Mouse (Mus musculus): Measurements from ENCODE around the gene Sema6d. TPM values are rescaled to one million over a fixed set of nuclear protein-coding genes. Genes with fewer than 3 reads are reported as not detected.

The Sema6d gene
- 10 to 100 TPM; 44.1 to 44.7 TPM for total RNA-seq (2021)
- long read RNA-seq, experiment 1, full-length matches to known transcripts = 3 of 29 reads
- long read RNA-seq, experiment 1, partial matches to known transcripts = 3 of 29 reads
- long read RNA-seq, experiment 1, other reads (novel, unspliced or antisense) = 23 of 29 reads
- long read RNA-seq, experiment 2, partial matches to known transcripts = 3 of 5 reads
- long read RNA-seq, experiment 2, other reads (novel, unspliced or antisense) = 2 of 5 reads

GRCm38 (mm10) chr2:124089813-124090230, at the start of gene Sema6d:
TSS of gene Sema6d (plus strand) at chr2:124089969.
- peak; percentile 42 to 47 for DNase-seq (ENCODE audit: low spot score in 2 of 2)

DNA sequence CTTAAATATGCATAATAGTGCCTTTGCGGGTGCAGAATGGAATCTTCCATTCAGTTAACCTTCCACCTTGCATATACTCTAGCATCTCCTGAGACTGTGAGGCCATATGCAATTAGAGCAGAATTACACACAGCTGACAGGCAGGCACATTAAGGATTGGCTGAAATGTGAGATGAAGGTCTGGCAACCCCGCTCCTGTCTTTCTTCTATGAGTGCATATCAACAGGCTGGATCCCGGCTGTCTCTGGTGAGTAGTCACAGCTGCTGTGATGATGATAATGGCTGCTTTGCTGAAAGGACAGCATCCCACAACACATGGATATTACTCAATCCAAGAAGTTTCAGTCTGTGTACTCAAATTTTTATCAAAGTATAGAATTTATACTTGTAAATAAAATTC, 29.9 kb upstream of the Sema6d start:
- no peak for DNase-seq (ENCODE audit: low spot score in 2 of 2)

- no peak for DNase-seq (ENCODE audit: low spot score in 2 of 2)
Observed at GRCm38 (mm10) chr2:124068380-124068779, 21.4 kb upstream of the Sema6d start.

DNA sequence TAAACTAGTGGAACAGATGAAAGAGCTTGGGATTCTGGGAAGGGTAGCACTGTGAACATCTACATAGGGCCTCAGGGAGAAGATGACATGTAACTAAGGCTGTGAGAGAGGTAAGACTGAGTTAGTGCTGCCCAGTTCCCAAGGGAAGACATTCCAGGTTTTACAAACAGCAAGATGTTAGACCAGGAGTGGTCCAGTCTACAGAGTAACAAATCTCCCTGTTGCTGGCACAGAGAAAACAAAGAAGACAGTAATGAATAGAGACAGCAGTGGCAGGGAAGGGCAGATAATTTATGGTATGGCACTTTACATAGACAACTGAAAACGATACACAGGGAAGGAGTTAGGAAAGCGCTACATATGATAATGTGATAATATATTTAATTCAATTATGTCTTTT, 19.1 kb upstream of the Sema6d start:
- no peak for DNase-seq (ENCODE audit: low spot score in 2 of 2)

- DNase-seq (ENCODE audit: low spot score in 2 of 2) = no peak
Observed at GRCm38 (mm10) chr2:124071380-124071779, 18.4 kb upstream of the Sema6d start.

GRCm38 (mm10) chr2:124090231-124091141, 717 bp downstream of the Sema6d start:
- peak; percentile 38 to 52 for DNase-seq (ENCODE audit: low spot score in 2 of 2)

DNA sequence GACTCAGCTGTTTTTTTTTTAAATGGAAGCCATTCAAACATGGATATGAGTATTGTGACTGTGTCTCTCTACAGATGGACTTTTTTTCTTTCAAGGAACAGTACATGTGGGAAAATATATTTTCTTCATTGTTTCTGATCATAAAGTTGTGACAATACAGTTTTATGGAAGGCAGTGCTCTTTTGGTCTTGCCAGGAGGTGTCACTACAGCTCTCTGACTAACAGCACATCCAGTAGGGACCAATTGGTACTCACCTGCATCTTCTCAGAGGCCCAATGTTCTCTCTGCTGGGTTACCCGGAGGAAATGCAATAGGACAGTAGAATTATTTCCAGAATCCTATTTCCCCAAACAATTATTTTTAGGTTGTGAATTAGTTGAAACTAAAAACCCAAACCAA, 9.9 kb downstream of the Sema6d start:
- DNase-seq (ENCODE audit: low spot score in 2 of 2) = no peak

DNA sequence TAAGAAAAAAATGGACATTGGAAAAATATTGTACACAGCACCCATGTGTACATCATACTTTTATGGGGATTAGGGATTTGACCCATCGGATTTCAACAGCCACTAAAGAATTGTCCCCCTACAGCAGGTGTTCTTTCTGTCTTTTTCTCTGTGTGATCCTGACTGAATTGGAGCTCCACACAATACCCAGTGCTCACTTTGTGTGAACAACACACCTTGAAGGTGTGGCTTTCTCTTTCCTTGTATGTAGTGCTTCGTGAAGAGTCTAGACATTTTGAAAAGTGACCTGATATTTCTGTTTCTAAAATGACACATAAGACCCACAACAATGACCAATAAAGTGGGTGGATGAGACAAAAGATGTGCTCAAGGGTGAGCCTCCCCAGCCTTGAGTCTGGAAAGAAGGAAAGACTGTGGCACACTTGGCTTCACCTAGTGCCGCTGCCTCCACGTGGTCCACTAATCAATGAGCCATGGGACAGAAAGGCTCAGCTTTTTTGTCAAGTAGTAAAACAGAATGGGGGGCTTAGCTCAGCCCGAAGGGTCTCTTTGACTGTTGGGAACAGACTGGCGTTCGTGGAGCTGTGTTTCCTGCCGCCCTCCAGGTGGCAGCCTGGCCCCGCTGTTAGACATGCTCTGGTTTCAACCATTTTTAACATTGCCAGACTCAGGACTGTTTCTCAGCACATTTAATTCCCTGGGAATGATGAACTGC, 10.9 kb downstream of the Sema6d start:
- peak; percentile 67 to 71 for DNase-seq (ENCODE audit: low spot score in 2 of 2)

DNA sequence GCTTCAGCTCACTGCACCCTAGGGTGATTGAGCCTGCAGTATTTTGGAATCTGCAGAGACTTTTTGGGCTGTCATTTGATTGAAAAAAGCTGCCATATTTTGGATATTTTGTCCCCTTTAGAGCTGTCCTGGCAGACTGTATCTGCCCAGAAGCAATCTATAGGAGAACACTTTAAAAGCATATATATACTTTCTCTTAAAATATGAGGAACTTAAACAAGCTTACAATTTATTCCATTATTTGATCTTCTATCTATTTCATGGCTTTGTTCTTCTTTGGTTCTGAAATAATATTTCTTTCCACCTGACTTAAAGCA, 11.4 kb downstream of the Sema6d start:
- no peak for DNase-seq (ENCODE audit: low spot score in 2 of 2)

GRCm38 (mm10) chr2:124101580-124101979, 11.8 kb downstream of the Sema6d start:
- no peak for DNase-seq (ENCODE audit: low spot score in 2 of 2)

- DNase-seq (ENCODE audit: low spot score in 2 of 2) = no peak
Observed at GRCm38 (mm10) chr2:124103277-124103676, 13.5 kb downstream of the Sema6d start.

DNA sequence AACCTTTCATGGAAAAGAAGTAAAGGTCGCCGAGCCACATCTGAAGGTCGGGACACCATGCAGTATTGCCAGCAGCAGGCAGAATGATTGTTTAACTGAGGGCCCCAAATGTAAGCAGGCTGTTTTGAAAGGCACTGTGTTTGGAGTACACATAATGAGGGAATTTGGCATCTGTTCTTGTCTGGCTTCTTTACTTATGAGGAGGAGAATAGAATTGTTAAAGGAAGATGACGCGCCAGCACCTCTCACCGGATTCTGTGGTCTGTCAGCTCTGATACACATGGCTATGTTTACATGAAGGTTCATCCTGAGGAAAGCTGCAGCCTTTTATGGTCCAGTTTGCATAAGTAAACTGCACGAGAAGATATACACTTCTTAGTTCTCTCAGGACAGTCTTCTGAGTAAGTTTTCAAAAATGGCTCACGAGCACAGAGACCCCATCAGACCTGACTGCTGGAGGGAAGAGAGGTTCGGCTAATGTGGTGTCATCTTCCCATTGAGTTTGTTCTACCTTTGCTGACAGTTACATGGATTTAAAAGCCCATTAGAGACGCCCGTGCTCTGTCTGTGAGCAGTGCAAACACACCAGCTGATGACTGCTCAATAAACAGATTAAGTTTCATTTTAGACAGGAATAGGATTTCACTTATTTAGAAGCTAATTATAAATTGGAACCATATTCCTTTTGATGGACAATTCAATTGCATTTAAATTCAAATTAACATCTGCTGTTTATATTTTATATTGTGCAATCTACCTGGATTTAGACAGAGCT, 28.9 kb downstream of the Sema6d start:
- no peak for DNase-seq (ENCODE audit: low spot score in 2 of 2)

DNA sequence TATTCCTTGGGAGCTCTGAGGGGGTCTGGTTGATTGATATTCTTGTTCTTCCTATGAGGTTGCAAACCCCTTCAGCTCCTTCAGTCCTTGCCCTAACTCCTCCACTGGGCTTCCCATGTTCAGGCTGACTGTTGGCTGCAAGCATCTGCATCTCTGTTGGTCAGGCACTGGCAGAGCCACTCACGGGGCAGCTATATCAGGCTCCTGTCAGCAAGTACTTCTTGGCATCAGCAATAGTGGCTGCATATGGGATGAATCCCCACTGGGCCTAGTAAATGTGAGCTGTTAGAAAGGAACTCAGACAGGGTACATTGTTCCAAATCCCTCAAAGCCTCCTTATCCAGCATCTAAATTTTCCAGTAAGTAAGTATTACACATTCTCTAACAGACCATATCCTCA, 30.6 kb downstream of the Sema6d start:
- no peak for DNase-seq (ENCODE audit: low spot score in 2 of 2)

GRCm38 (mm10) chr2:124121539-124121938, 31.8 kb downstream of the Sema6d start:
- no peak for DNase-seq (ENCODE audit: low spot score in 2 of 2)

GRCm38 (mm10) chr2:124125504-124125903, 35.7 kb downstream of the Sema6d start:
- DNase-seq (ENCODE audit: low spot score in 2 of 2) = no peak

GRCm38 (mm10) chr2:124126853-124127252, 37.1 kb downstream of the Sema6d start:
- DNase-seq (ENCODE audit: low spot score in 2 of 2) = peak; percentile 15 to 28

GRCm38 (mm10) chr2:124130876-124131275, 41.1 kb downstream of the Sema6d start:
- no peak for DNase-seq (ENCODE audit: low spot score in 2 of 2)

DNA sequence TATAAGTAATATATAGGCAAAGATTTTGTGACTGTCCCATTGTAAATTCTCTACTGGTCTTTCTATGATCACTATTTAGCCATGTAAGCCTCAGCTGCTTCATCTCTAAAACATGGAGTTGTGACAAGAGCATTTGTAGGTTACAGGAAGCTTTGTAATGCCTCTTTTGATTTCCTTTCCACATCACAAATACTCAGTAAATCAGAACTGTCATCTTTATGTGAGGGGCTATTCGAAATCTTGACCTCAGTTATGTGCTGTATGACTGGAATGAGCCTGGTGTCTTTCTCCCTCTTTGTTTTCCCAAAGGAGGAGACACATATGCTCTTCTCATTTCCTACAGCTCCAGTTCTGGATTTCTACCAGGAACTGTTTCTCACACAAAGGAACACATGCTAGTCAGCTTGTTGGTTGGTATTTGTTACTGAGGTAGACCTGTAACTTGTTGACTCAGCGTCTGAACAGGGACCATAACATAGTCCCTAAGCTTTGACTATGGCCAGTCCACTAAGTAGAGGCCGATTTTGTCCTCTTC, 51.8 kb downstream of the Sema6d start:
- no peak for DNase-seq (ENCODE audit: low spot score in 2 of 2)

DNA sequence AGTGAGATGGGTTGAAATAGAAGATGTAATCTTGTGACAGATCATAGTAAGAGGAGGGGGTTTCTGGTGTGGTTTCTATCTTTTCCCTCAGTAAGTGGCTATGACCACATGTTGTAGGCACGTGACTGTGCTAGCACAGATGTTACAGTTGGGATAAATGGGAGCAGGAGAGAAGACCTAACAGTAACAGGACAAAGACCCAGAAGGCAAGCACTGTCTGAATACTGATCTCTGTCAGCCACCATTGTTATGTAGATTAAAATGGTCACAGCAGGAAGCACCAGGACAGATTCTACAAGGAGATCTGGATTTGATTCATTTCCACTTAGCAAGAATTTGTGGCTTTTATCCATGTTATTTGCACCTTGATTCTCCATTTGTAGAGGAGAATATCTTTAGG, 55.8 kb downstream of the Sema6d start:
- no peak for DNase-seq (ENCODE audit: low spot score in 2 of 2)

GRCm38 (mm10) chr2:124158158-124158557, 68.4 kb downstream of the Sema6d start:
- DNase-seq (ENCODE audit: low spot score in 2 of 2) = no peak
